Mouse (Mus musculus) heart, embryonic 16.5 days (tissue): Measurements from ENCODE around the gene Zmiz1. TPM values are rescaled to one million over a fixed set of nuclear protein-coding genes. Genes with fewer than 3 reads are reported as not detected.

Experiments
- ATAC-seq: fragments of 200-750 bp; cut with Nextera tagmentation; replicated peaks from 2 replicates; pipeline ENCODE4 v1.8.0; 2017; ENCODE audit warnings: moderate number of reproducible peaks; ENCODE audit not compliant: insufficient read depth, low FRiP score; ENCODE audit errors: extremely low read depth
- H3K27ac ChIP-seq: fragments of 300-500 bp; sonication (generic); 2 replicates; pipeline ENCODE4 v1.5.1; 2014; ENCODE audit warnings: mild to moderate bottlenecking, low read length, control low read depth, moderate library complexity
- H3K27me3 ChIP-seq: fragments of 300-500 bp; sonication (generic); 2 replicates; pipeline ENCODE4 v1.6.1; 2014; ENCODE audit warnings: low read length, mixed read lengths; ENCODE audit not compliant: control insufficient read depth, insufficient read depth
- H3K36me3 ChIP-seq: fragments of 300-500 bp; sonication (generic); 2 replicates; pipeline ENCODE4 v1.6.1; 2014; ENCODE audit not compliant: control insufficient read depth, insufficient read depth
- H3K4me1 ChIP-seq: fragments of 300-500 bp; sonication (generic); 2 replicates; pipeline ENCODE4 v1.6.1; 2014; ENCODE audit warnings: low read length, mixed read lengths; ENCODE audit not compliant: control insufficient read depth, insufficient read depth
- H3K4me2 ChIP-seq: fragments of 300-500 bp; sonication (generic); 2 replicates; pipeline ENCODE4 v1.6.1; 2014; ENCODE audit warnings: low read depth, mild to moderate bottlenecking, control low read depth, low read length
- H3K4me3 ChIP-seq: fragments of 300-500 bp; sonication (generic); 2 replicates; pipeline ENCODE4 v1.5.1; 2014; ENCODE audit warnings: mild to moderate bottlenecking, control low read depth, low read length
- H3K9ac ChIP-seq: fragments of 300-500 bp; sonication (generic); 2 replicates; pipeline ENCODE4 v1.6.1; 2014; ENCODE audit warnings: low read length, control low read depth
- H3K9me3 ChIP-seq: fragments of 300-500 bp; sonication (generic); replicated peaks from 2 replicates; pipeline ENCODE4 v1.6.1; 2016; ENCODE audit warnings: low read length; ENCODE audit not compliant: control insufficient read depth
- WGBS: fragments of 180-500 bp; shearing (Covaris S2); extraction: QIAGEN DNeasy Blood & Tissue Kit; methylation state at CpG from one replicate; pipeline ENCODE4 v1.1.7; 2014; 5-methylcytosine and 5-hydroxymethylcytosine counted together
- polyA plus RNA-seq: library from polyadenylated mRNA; unstranded; fragments of >200 nt; fragmentation: Nextera tagmentation; extraction: Ambion mirVana; gene quantifications from 2 replicates; pipeline ENCODE4 v1.2.1, GENCODE M21; 2015

Gene Zmiz1
- polyA plus RNA-seq, 1 experiment from 2014 or later = 20.6 TPM

GRCm38 (mm10) chr14:25423721-25424443 is 35.1 kb upstream of the Zmiz1 start:
- H3K27me3 ChIP-seq = no peaks in the 10 kb centered on the region
- ATAC-seq = no peak
- peaks cover 30% of the 10 kb centered on the region for H3K4me1 ChIP-seq
- no peak overlapping the region for H3K9ac ChIP-seq
- H3K9me3 ChIP-seq = no peaks in the 10 kb centered on the region
- no peak overlapping the region for H3K27ac ChIP-seq
- no peak overlapping the region for H3K4me2 ChIP-seq
- WGBS = 32% methylated on average over 7 of the region's 7 CpGs
- H3K4me3 ChIP-seq = no peak overlapping the region
- H3K36me3 ChIP-seq = no peaks in the 10 kb centered on the region

GRCm38 (mm10) chr14:25438255-25438654 is 20.7 kb upstream of the Zmiz1 start:
- no peak for ATAC-seq
- no peak overlapping the region for H3K27ac ChIP-seq

DNA sequence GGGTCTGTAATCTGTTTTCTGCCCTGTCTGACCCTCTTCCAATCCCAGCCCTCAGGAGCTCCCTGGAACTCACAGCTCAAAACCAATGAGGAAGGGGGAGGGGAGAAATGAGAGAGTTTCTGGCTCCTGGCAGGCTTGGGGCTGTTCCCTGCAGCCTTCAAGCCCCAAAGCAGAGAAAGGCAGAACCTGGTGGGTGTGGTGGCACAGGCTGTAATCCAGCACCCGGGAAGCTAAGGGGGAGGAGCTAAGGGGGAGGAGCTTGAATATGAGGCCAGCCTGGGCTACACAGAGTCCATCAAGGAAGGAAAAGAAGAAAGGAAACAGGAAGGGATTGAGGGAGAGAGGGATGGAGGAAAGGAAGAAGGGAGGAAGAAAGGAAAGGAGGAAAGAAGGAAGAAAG is 18.9 kb upstream of the Zmiz1 start:
- no peak for ATAC-seq
- Histone ChIP-seq H3K4me1 (peaks cover 15% of the 10 kb centered on the region), H3K36me3 (no peaks in the 10 kb centered on the region), H3K9ac (no peak overlapping the region), H3K9me3 (no peaks in the 10 kb centered on the region), H3K4me2 (no peak overlapping the region), H3K4me3 (no peak overlapping the region), H3K27me3 (no peaks in the 10 kb centered on the region), H3K27ac (no peak overlapping the region; the same call in 1 of the 2 replicates)
- WGBS = 19% methylated on average over 1 of the region's 1 CpGs

More at GRCm38 (mm10) chr14:25438255-25438654, 20.7 kb upstream of the Zmiz1 start:
- H3K4me1 ChIP-seq = peaks cover 11% of the 10 kb centered on the region
- no peaks in the 10 kb centered on the region for H3K27me3 ChIP-seq
- H3K9ac ChIP-seq = no peak overlapping the region
- no peak overlapping the region for H3K4me2 ChIP-seq
- H3K4me3 ChIP-seq = no peak overlapping the region
- H3K9me3 ChIP-seq = no peaks in the 10 kb centered on the region
- H3K36me3 ChIP-seq = no peaks in the 10 kb centered on the region

GRCm38 (mm10) chr14:25440777-25441176 is 18.2 kb upstream of the Zmiz1 start:
- H3K27ac ChIP-seq = peak overlapping the region; percentile 30
- peak; percentile 18; the same call in 1 of the 2 replicates for ATAC-seq
- no peak overlapping the region for H3K4me3 ChIP-seq
- H3K27me3 ChIP-seq = no peaks in the 10 kb centered on the region
- no peaks in the 10 kb centered on the region for H3K9me3 ChIP-seq
- H3K9ac ChIP-seq = no peak overlapping the region
- peaks cover 15% of the 10 kb centered on the region for H3K4me1 ChIP-seq
- WGBS = 40% methylated on average over 3 of the region's 3 CpGs
- H3K4me2 ChIP-seq = 0 out of 2 replicates have a peak overlapping the region, but pooled peaks have one; percentile 9
- no peaks in the 10 kb centered on the region for H3K36me3 ChIP-seq

- Histone ChIP-seq H3K36me3 (no peaks in the 10 kb centered on the region), H3K4me1 (peaks cover 15% of the 10 kb centered on the region), H3K27me3 (no peaks in the 10 kb centered on the region), H3K27ac (peak overlapping the region; percentile 30), H3K4me3 (no peak overlapping the region), H3K9ac (no peak overlapping the region), H3K4me2 (no peak overlapping the region), H3K9me3 (no peaks in the 10 kb centered on the region)
- WGBS = 70% methylated on average over 5 of the region's 5 CpGs
- ATAC-seq = no peak
Observed at GRCm38 (mm10) chr14:25441469-25441868, 17.5 kb upstream of the Zmiz1 start.

DNA sequence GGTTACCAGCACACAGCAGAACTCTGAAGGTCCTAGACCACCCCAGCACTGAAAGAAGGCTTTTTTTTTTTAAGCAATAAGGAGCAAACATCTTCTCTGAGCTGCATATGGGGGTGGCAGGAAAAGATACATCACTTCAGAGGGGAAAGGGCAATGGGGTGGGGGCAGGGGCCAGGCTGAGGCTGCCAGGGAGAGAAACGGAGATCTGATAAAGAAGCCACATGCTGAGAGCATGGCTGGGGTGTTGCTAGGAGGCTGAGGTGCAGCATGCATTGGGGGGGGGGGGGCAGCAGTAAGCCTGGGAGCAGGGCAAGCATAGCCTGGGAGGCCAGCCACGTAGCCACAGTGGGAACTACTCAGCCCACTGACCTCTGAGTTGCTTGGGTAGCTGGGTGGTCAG is 16.3 kb upstream of the Zmiz1 start:
- no peaks in the 10 kb centered on the region for H3K27me3 ChIP-seq
- no peak overlapping the region for H3K4me3 ChIP-seq
- no peak overlapping the region for H3K4me2 ChIP-seq
- ATAC-seq = no peak
- H3K27ac ChIP-seq = no peak overlapping the region
- H3K9ac ChIP-seq = no peak overlapping the region
- H3K36me3 ChIP-seq = no peaks in the 10 kb centered on the region
- peaks cover 15% of the 10 kb centered on the region for H3K4me1 ChIP-seq
- no peaks in the 10 kb centered on the region for H3K9me3 ChIP-seq
- 58% methylated on average over 2 of the region's 2 CpGs for whole genome bisulfite sequencing

DNA sequence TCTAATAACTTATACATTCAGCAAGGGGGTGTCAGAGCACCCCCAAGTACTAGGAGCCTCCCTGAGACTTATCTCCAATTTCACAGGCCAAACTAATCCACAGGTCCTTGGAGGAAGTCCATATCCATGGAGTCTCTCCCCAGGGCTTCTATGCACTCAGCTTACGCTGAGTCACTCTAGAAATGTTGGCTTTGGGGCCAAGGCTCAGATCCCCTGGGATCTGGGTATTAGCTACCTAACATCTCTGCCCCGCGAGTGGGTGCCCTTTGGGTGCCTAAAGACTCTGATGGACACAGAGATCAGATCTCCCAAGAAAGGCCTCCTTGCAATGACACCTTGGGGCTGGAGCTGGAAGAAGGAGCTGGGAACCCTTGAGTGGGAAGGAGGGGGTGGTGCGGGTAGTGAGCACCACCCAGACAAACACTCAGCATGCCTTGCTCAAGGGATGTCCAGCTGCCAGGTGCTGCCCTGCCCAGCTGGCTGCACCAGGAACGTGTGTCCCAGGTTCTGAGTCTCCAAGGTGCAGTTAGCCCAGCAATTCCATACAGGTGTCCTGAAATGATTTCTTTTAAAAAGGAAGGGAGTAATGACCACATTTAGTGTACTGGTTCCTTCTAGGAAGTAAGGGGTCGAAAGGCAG is 11.7 kb upstream of the Zmiz1 start:
- Histone ChIP-seq H3K9ac (no peak overlapping the region), H3K4me2 (no peak overlapping the region), H3K4me3 (no peak overlapping the region), H3K9me3 (no peaks in the 10 kb centered on the region), H3K36me3 (no peaks in the 10 kb centered on the region), H3K27me3 (no peaks in the 10 kb centered on the region), H3K27ac (no peak overlapping the region), H3K4me1 (peaks cover 27% of the 10 kb centered on the region)
- WGBS = 82% methylated on average over 6 of the region's 6 CpGs
- no peak for ATAC-seq

- H3K9me3 ChIP-seq = no peaks in the 10 kb centered on the region
- H3K36me3 ChIP-seq = no peaks in the 10 kb centered on the region
- no peaks in the 10 kb centered on the region for H3K27me3 ChIP-seq
- 91% methylated on average over 2 of the region's 2 CpGs for WGBS
- H3K27ac ChIP-seq = no peak overlapping the region
- no peak overlapping the region for H3K4me2 ChIP-seq
- H3K9ac ChIP-seq = no peak overlapping the region
- H3K4me3 ChIP-seq = no peak overlapping the region
- H3K4me1 ChIP-seq = peaks cover 27% of the 10 kb centered on the region
- ATAC-seq = no peak
Observed at GRCm38 (mm10) chr14:25448471-25448870, 10.5 kb upstream of the Zmiz1 start.

DNA sequence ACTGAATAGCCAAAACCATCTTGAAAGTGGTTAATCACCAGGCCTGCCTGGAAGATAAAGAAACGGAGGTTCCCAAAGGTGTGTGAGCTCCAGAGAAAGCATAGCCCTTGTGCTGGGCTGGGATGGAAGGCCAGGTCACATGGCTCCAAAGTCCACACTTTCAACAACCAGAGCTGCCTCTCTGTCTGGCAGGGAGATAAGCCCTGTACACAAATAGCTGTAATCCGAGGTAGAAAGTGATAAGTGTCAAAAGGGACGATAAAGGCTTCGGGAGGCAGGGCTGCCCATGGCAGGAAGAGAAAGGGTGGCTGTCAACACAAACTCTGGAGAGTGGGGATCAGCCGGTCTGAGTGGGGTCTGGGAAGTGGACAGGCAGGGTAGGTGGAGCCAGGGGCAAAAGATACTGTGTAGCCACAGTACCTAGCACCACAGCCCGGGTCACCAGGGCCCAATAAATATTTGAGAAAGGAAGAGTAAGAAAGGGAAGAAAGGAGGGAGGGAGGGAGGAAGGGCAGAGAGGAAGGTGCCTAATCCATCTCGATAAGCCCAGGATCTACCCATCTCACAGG is 7.8 kb upstream of the Zmiz1 start:
- WGBS = 12% methylated on average over 7 of the region's 7 CpGs
- peak; percentile 78 for ATAC-seq
- Histone ChIP-seq H3K36me3 (no peaks in the 10 kb centered on the region), H3K4me1 (peaks cover 27% of the 10 kb centered on the region), H3K4me3 (no peak overlapping the region), H3K9me3 (no peaks in the 10 kb centered on the region), H3K27me3 (no peaks in the 10 kb centered on the region), H3K27ac (peak overlapping the region; percentile 75), H3K4me2 (peak overlapping the region; percentile 0; the same call in 1 of the 2 replicates), H3K9ac (no peak overlapping the region)
